Mouse (Mus musculus) MEL (cell line): ENCODE measurements around the gene Cnih3. TPM values are rescaled to one million over a fixed set of nuclear protein-coding genes. Genes with fewer than 3 reads are reported as not detected.

Experiments
- DNase-seq: peaks from one replicate; pipeline ENCODE4 v3.0.0; 2011; ENCODE audit warnings: low read depth, low spot score
- H3K27ac ChIP-seq: 2 replicates; pipeline ENCODE4 v1.5.1; 2012; ENCODE audit warnings: low read depth, mild to moderate bottlenecking, control low read depth, low read length, moderate library complexity; ENCODE audit not compliant: control insufficient read depth
- H3K27me3 ChIP-seq, 2 experiments: fragments of 150-350 bp in 1 of 2; sonication (generic) in 1 of 2; 2 replicates each; pipeline ENCODE4 v1.6.1; 2012; ENCODE audit warnings: low read length in 2 of 2, mild to moderate bottlenecking in 2 of 2, improper control_type of control experiment in 1 of 2, moderate library complexity in 1 of 2; ENCODE audit not compliant: insufficient read depth in 2 of 2, control insufficient read depth in 1 of 2
- H3K36me3 ChIP-seq, 2 experiments: 2 replicates each; pipeline ENCODE4 v1.6.1; 2012 to 2014; ENCODE audit warnings: low read length in 2 of 2, improper control_type of control experiment in 1 of 2, inconsistent platforms in 1 of 2, mild to moderate bottlenecking in 1 of 2; ENCODE audit not compliant: insufficient read depth in 2 of 2, control insufficient read depth in 1 of 2
- H3K4me1 ChIP-seq, 2 experiments: fragments of 150-350 bp in 1 of 2; sonication (generic) in 1 of 2; 2 replicates each; pipeline ENCODE4 v1.6.1; 2012; ENCODE audit warnings: low read length in 2 of 2, improper control_type of control experiment in 1 of 2, mild to moderate bottlenecking in 1 of 2; ENCODE audit not compliant: insufficient read depth in 2 of 2, control insufficient read depth in 1 of 2
- H3K4me3 ChIP-seq, 2 experiments: fragments of 150-350 bp in 1 of 2; sonication (generic) in 1 of 2; 2 replicates each; pipeline ENCODE4 v1.5.1; 2012; ENCODE audit warnings: low read depth in 2 of 2, low read length in 2 of 2, mild to moderate bottlenecking in 2 of 2, moderate library complexity in 2 of 2, control low read depth in 1 of 2, improper control_type of control experiment in 1 of 2; ENCODE audit not compliant: control insufficient read depth in 1 of 2, insufficient read depth in 1 of 2
- H3K79me2 ChIP-seq: 2 replicates; pipeline ENCODE4 v1.6.1; 2012; ENCODE audit warnings: mild to moderate bottlenecking, low read length, moderate library complexity; ENCODE audit not compliant: control insufficient read depth, poor library complexity, insufficient read depth
- H3K9ac ChIP-seq: 2 replicates; pipeline ENCODE4 v1.6.1; 2012; ENCODE audit warnings: low read depth, mild to moderate bottlenecking, control low read depth, low read length, moderate library complexity; ENCODE audit not compliant: control insufficient read depth, poor library complexity, severe bottlenecking
- H3K9me3 ChIP-seq: fragments of 150-350 bp; sonication (generic); replicated peaks from 2 replicates; pipeline ENCODE4 v1.6.1; 2012; ENCODE audit warnings: mild to moderate bottlenecking, low read length, improper control_type of control experiment, moderate library complexity; ENCODE audit not compliant: insufficient read depth
- BHLHE40 ChIP-seq: IDR thresholded peaks from 2 replicates; pipeline ENCODE4 v1.6.1; 2012; ENCODE audit warnings: low read depth, mild to moderate bottlenecking, inconsistent platforms, low read length, improper control_type of control experiment, borderline replicate concordance
- CTCF ChIP-seq, 3 experiments: IDR thresholded peaks in 2 of 3; conservative IDR thresholded peaks in 1 of 3; 2 replicates each; pipeline ENCODE4 v1.5.1; 2011 to 2012; ENCODE audit warnings: low read length in 3 of 3, low read depth in 2 of 3, mild to moderate bottlenecking in 2 of 3, improper control_type of control experiment in 1 of 3, inconsistent platforms in 1 of 3, mixed read lengths in 1 of 3, moderate library complexity in 1 of 3; ENCODE audit not compliant: control insufficient read depth in 1 of 3, insufficient read depth in 1 of 3, poor library complexity in 1 of 3, severe bottlenecking in 1 of 3
- EP300 ChIP-seq, 2 experiments: IDR thresholded peaks; 2 replicates each; pipeline ENCODE4 v1.6.1; 2011; ENCODE audit warnings: improper control_type of control experiment in 2 of 2, low read length in 2 of 2, low read depth in 1 of 2, mild to moderate bottlenecking in 1 of 2
- GABPA ChIP-seq: IDR thresholded peaks from 2 replicates; pipeline ENCODE4 v1.6.1; 2012; ENCODE audit warnings: low read depth, mild to moderate bottlenecking, inconsistent platforms, low read length, improper control_type of control experiment, moderate library complexity
- HCFC1 ChIP-seq: IDR thresholded peaks from 2 replicates; pipeline ENCODE4 v1.6.1; 2012; ENCODE audit warnings: low read depth, mild to moderate bottlenecking, inconsistent platforms, low read length, improper control_type of control experiment, moderate library complexity
- JUND ChIP-seq: IDR thresholded peaks from 2 replicates; pipeline ENCODE4 v1.6.1; 2011; ENCODE audit warnings: low read depth, mild to moderate bottlenecking, improper control_type of control experiment, low read length
- KAT2A ChIP-seq: conservative IDR thresholded peaks from 2 replicates; pipeline ENCODE4 v1.6.1; 2012; ENCODE audit warnings: low read depth, low read length, improper control_type of control experiment, inconsistent platforms
- MAX ChIP-seq: IDR thresholded peaks from 2 replicates; pipeline ENCODE4 v1.6.1; 2011; ENCODE audit warnings: low read length, improper control_type of control experiment
- MXI1 ChIP-seq: IDR thresholded peaks from 2 replicates; pipeline ENCODE4 v1.6.1; 2011; ENCODE audit warnings: mild to moderate bottlenecking, low read depth, low read length, improper control_type of control experiment
- MYB ChIP-seq: IDR thresholded peaks from 2 replicates; pipeline ENCODE4 v1.6.1; 2011; ENCODE audit warnings: mild to moderate bottlenecking, low read depth, low read length, improper control_type of control experiment
- POLR2A ChIP-seq, 2 experiments: IDR thresholded peaks; 2 replicates each; pipeline ENCODE4 v1.6.1; 2011 to 2012; ENCODE audit warnings: low read length in 2 of 2, mild to moderate bottlenecking in 2 of 2, control low read depth in 1 of 2, improper control_type of control experiment in 1 of 2, low read depth in 1 of 2, moderate library complexity in 1 of 2; ENCODE audit not compliant: control insufficient read depth in 1 of 2, insufficient read depth in 1 of 2, poor library complexity in 1 of 2
- POLR2AphosphoS2 ChIP-seq: IDR thresholded peaks from 2 replicates; pipeline ENCODE4 v1.6.1; 2011; ENCODE audit warnings: low read length, improper control_type of control experiment
- POLR2AphosphoS5 ChIP-seq: IDR thresholded peaks from 2 replicates; pipeline ENCODE4 v1.6.1; 2012; ENCODE audit warnings: low read depth, borderline replicate concordance, mild to moderate bottlenecking, inconsistent platforms, low read length, moderate library complexity, mixed read lengths
- RAD21 ChIP-seq: IDR thresholded peaks from 2 replicates; pipeline ENCODE4 v1.6.1; 2011; ENCODE audit warnings: mild to moderate bottlenecking, low read depth, low read length, improper control_type of control experiment
- SMC3 ChIP-seq: IDR thresholded peaks from 2 replicates; pipeline ENCODE4 v1.6.1; 2011; ENCODE audit warnings: low read depth, low read length, improper control_type of control experiment
- TAL1 ChIP-seq: IDR thresholded peaks from 2 replicates; pipeline ENCODE4 v1.6.1; 2012; ENCODE audit warnings: mild to moderate bottlenecking, inconsistent platforms, low read length, moderate library complexity, mixed read lengths
- TBP ChIP-seq: IDR thresholded peaks from 2 replicates; pipeline ENCODE4 v1.8.0; 2011; ENCODE audit warnings: low read depth, low read length, improper control_type of control experiment
- TCF12 ChIP-seq: IDR thresholded peaks from 2 replicates; pipeline ENCODE4 v1.6.1; 2014; ENCODE audit warnings: low read depth, mild to moderate bottlenecking, inconsistent platforms, low read length, improper control_type of control experiment, moderate library complexity
- USF1 ChIP-seq: IDR thresholded peaks from 2 replicates; pipeline ENCODE4 v1.6.1; 2014; ENCODE audit warnings: low read depth, mild to moderate bottlenecking, inconsistent platforms, low read length, improper control_type of control experiment, moderate library complexity
- ZC3H11A ChIP-seq: IDR thresholded peaks from 2 replicates; pipeline ENCODE4 v1.6.1; 2012; ENCODE audit warnings: low read depth, mild to moderate bottlenecking, inconsistent platforms, low read length, improper control_type of control experiment
- ZMIZ1 ChIP-seq: IDR thresholded peaks from 2 replicates; pipeline ENCODE4 v1.6.1; 2012; ENCODE audit warnings: low read depth, mild to moderate bottlenecking, inconsistent platforms, low read length, improper control_type of control experiment, moderate library complexity
- polyA plus RNA-seq, 2 experiments: library from polyadenylated mRNA; stranded (reverse) in 1 of 2; unstranded in 1 of 2; fragments of >175 nt in 1 of 2; fragments of >200 nt in 1 of 2; gene quantifications; 2 replicates each; pipeline versions ENCODE4 v1.2.1 to v1.2.4; 2012; ENCODE audit warnings: low replicate concordance in 2 of 2, low read depth in 1 of 2; ENCODE audit not compliant: insufficient read length in 2 of 2, insufficient read depth in 1 of 2, missing spikeins in 1 of 2
- total RNA-seq: library from RNA; depleted of rRNA; stranded (reverse); fragments of 300-350 nt; gene quantifications from 2 replicates; pipeline ENCODE4 v1.2.3, GENCODE M21; 2012

Gene Cnih3
- total and polyA plus RNA-seq, 3 experiments: not detected

GRCm38 (mm10) chr1:181462906-181463179 lies 110.4 kb downstream of the Cnih3 start:
- Histone ChIP-seq H3K9me3 (no peaks in the 10 kb centered on the region), H3K4me1 (no peaks in the 10 kb centered on the region), H3K4me3 (no peak overlapping the region), H3K27ac (no peak overlapping the region), H3K79me2 (no peaks in the 10 kb centered on the region), H3K9ac (no peak overlapping the region), H3K36me3 (no peaks in the 10 kb centered on the region), H3K27me3 (peaks cover 5 to 10% of the 10 kb centered on the region in 2 experiments; a peak in 3 of 4 replicates)
- TF ChIP-seq BHLHE40: no peak
- TF ChIP-seq ZMIZ1: no peak
- no peak for TF ChIP-seq SMC3
- TF ChIP-seq JUND: no peak
- DNase-seq: no peak

GRCm38 (mm10) chr1:181465027-181465426 lies 112.6 kb downstream of the Cnih3 start:
- Histone ChIP-seq H3K36me3 (no peaks in the 10 kb centered on the region), H3K9ac (no peak overlapping the region), H3K9me3 (no peaks in the 10 kb centered on the region), H3K4me1 (no peaks in the 10 kb centered on the region), H3K27ac (no peak overlapping the region), H3K4me3 (no peak overlapping the region), H3K79me2 (no peaks in the 10 kb centered on the region), H3K27me3 (peaks cover 5 to 12% of the 10 kb centered on the region in 2 experiments; a peak in 3 of 4 replicates)
- DNase-seq: peak; percentile 29
- TF ChIP-seq ZMIZ1: no peak
- peak; percentile 43 for TF ChIP-seq RAD21
- no peak for TF ChIP-seq KAT2A
- peak; percentile 61 to 75 (median 68) for TF ChIP-seq CTCF (IDR thresholded peaks at IDR 0.05 in 2 of 3, conservative IDR thresholded peaks at IDR 0.05 in 1 of 3; ENCODE audit: control insufficient read depth in 1 of 3, insufficient read depth in 1 of 3, low read depth in 2 of 3, low read length in 3 of 3, poor library complexity in 1 of 3, severe bottlenecking in 1 of 3)
- no peak for TF ChIP-seq TCF12
- no peak for TF ChIP-seq POLR2A (IDR thresholded peaks at IDR 0.05; ENCODE audit: control insufficient read depth in 1 of 2, insufficient read depth in 1 of 2, low read depth in 1 of 2, low read length in 2 of 2, poor library complexity in 1 of 2)
- TF ChIP-seq TAL1: no peak
- no peak for TF ChIP-seq MYB
- TF ChIP-seq ZC3H11A: peak; percentile 38; the same call in 1 of the 2 replicates
- TF ChIP-seq HCFC1: no peak
- peak; percentile 77 for TF ChIP-seq SMC3
- TF ChIP-seq BHLHE40: no peak
- TF ChIP-seq EP300 (IDR thresholded peaks at IDR 0.05; ENCODE audit: low read depth in 1 of 2, low read length in 2 of 2): no peak

- Histone ChIP-seq H3K79me2 (no peaks in the 10 kb centered on the region), H3K9me3 (no peaks in the 10 kb centered on the region), H3K27ac (no peak overlapping the region), H3K4me3 (no peak overlapping the region), H3K36me3 (no peaks in the 10 kb centered on the region), H3K4me1 (no peaks in the 10 kb centered on the region), H3K27me3 (peaks cover 5 to 12% of the 10 kb centered on the region in 2 experiments; a peak in 3 of 4 replicates), H3K9ac (no peak overlapping the region)
- no peak for TF ChIP-seq USF1
- no peak for TF ChIP-seq POLR2AphosphoS2
- no peak for TF ChIP-seq TAL1
- TF ChIP-seq MXI1: no peak
- TF ChIP-seq KAT2A: no peak
- TF ChIP-seq GABPA: no peak
- TF ChIP-seq EP300 (IDR thresholded peaks at IDR 0.05; ENCODE audit: low read depth in 1 of 2, low read length in 2 of 2): no peak
- no peak for TF ChIP-seq POLR2AphosphoS5
- TF ChIP-seq POLR2A (IDR thresholded peaks at IDR 0.05; ENCODE audit: control insufficient read depth in 1 of 2, insufficient read depth in 1 of 2, low read depth in 1 of 2, low read length in 2 of 2, poor library complexity in 1 of 2): no peak
- no peak for TF ChIP-seq TBP
- no peak for TF ChIP-seq MAX
- no peak for TF ChIP-seq SMC3
- DNase-seq: no peak
Measured at GRCm38 (mm10) chr1:181466040-181466439, 113.6 kb downstream of the Cnih3 start.
